Mouse (Mus musculus) ES-E14 (cell line): Measurements from ENCODE around the gene Baz2b.

Experiments used
- CHD2 ChIP-seq: IDR thresholded peaks from 2 replicates; pipeline ENCODE4 v1.6.1; 2014; ENCODE audit warnings: mild to moderate bottlenecking, low read depth, low read length, inconsistent platforms
- HCFC1 ChIP-seq: IDR thresholded peaks from 2 replicates; pipeline ENCODE4 v1.6.1; 2012; ENCODE audit warnings: low read length, inconsistent platforms, borderline replicate concordance; ENCODE audit not compliant: insufficient read depth
- MAFK ChIP-seq: IDR thresholded peaks from 2 replicates; pipeline ENCODE4 v1.6.1; 2014; ENCODE audit warnings: mild to moderate bottlenecking, low read depth, low read length, inconsistent platforms; ENCODE audit not compliant: insufficient read depth
- ZC3H11A ChIP-seq: IDR thresholded peaks from 2 replicates; pipeline ENCODE4 v1.6.1; 2012; ENCODE audit warnings: low read depth, mild to moderate bottlenecking, inconsistent platforms, low read length, borderline replicate concordance
- ZNF384 ChIP-seq: IDR thresholded peaks from 2 replicates; pipeline ENCODE4 v1.6.1; 2012; ENCODE audit warnings: low read depth, low read length, inconsistent platforms

- TF ChIP-seq CHD2 (no peak), MAFK (no peak), ZNF384 (no peak), ZC3H11A (no peak), HCFC1 (no peak)
Observed at GRCm38 (mm10) chr2:60029020-60029419, 180.6 kb downstream of the Baz2b start.
